Mouse (Mus musculus): ENCODE measurements at regions not wholly inside any gene's neighbourhood (a gene's known extent, or its start where the extent isn't known, plus 50 kb on each side); places are given as distances from the start of the nearest gene placed in this dataset.

GRCm38 (mm10) chr3:33262797-33263196 lies 119.8 kb upstream of the Pex5l start:
- TF ChIP-seq CTCF (conservative IDR thresholded peaks at IDR 0.05; ENCODE audit: insufficient read depth, insufficient read length, low read depth, low read length): no peak
- no peak for TF ChIP-seq POLR2A (IDR thresholded peaks at IDR 0.05; ENCODE audit: low read depth, low read length)

All from kidney, adult 2 months (tissue).